Mouse (Mus musculus): Measurements from ENCODE around the gene Asic3. TPM values are rescaled to one million over a fixed set of nuclear protein-coding genes. Genes with fewer than 3 reads are reported as not detected.

The Asic3 gene
- total RNA-seq (2014; fragmentation: Nextera tagmentation): not detected in 2 replicates
- not detected in 2 replicates for total RNA-seq (2017)

GRCm38 (mm10) chr5:24413042-24413693 lies at the start of gene Asic3:
Gene Asic3 (plus strand): TSS chr5:24413392.
- ATAC-seq (replicated peaks; ENCODE audit: poor library complexity, severe bottlenecking): no peak

GRCm38 (mm10) chr5:24363467-24363866 lies 49.7 kb upstream of the Asic3 start:
- no peak for ATAC-seq (replicated peaks; ENCODE audit: poor library complexity, severe bottlenecking)

GRCm38 (mm10) chr5:24364061-24364460 lies 49.1 kb upstream of the Asic3 start:
- ATAC-seq (replicated peaks; ENCODE audit: poor library complexity, severe bottlenecking): no peak

GRCm38 (mm10) chr5:24364508-24364907 lies 48.7 kb upstream of the Asic3 start, which contains the start of gene Nos3:
Gene Nos3 (plus strand): TSS chr5:24364810.
- no peak for ATAC-seq (replicated peaks; ENCODE audit: poor library complexity, severe bottlenecking)

- ATAC-seq (replicated peaks; ENCODE audit: poor library complexity, severe bottlenecking): no peak
Observed at GRCm38 (mm10) chr5:24364963-24365362, 48.2 kb upstream of the Asic3 start.

GRCm38 (mm10) chr5:24365528-24365927 lies 47.7 kb upstream of the Asic3 start:
- ATAC-seq (replicated peaks; ENCODE audit: poor library complexity, severe bottlenecking): no peak

- ATAC-seq (replicated peaks; ENCODE audit: poor library complexity, severe bottlenecking): no peak
Observed at GRCm38 (mm10) chr5:24366426-24366825, 46.8 kb upstream of the Asic3 start.

- no peak for ATAC-seq (replicated peaks; ENCODE audit: poor library complexity, severe bottlenecking)
Observed at GRCm38 (mm10) chr5:24369767-24370166, 43.4 kb upstream of the Asic3 start.

- ATAC-seq (replicated peaks; ENCODE audit: poor library complexity, severe bottlenecking): no peak
Observed at GRCm38 (mm10) chr5:24373807-24374206, 39.4 kb upstream of the Asic3 start.

- ATAC-seq (replicated peaks; ENCODE audit: poor library complexity, severe bottlenecking): no peak
Observed at GRCm38 (mm10) chr5:24374216-24374615, 39.0 kb upstream of the Asic3 start.

- no peak for ATAC-seq (replicated peaks; ENCODE audit: poor library complexity, severe bottlenecking)
Observed at GRCm38 (mm10) chr5:24374666-24375328, 38.4 kb upstream of the Asic3 start.

- no peak for ATAC-seq (replicated peaks; ENCODE audit: poor library complexity, severe bottlenecking)
Observed at GRCm38 (mm10) chr5:24378700-24379099, 34.5 kb upstream of the Asic3 start.

- ATAC-seq (replicated peaks; ENCODE audit: poor library complexity, severe bottlenecking): no peak
Observed at GRCm38 (mm10) chr5:24379501-24379900, 33.7 kb upstream of the Asic3 start.

- no peak for ATAC-seq (replicated peaks; ENCODE audit: poor library complexity, severe bottlenecking)
Observed at GRCm38 (mm10) chr5:24380499-24380898, 32.7 kb upstream of the Asic3 start.

GRCm38 (mm10) chr5:24381486-24381885 lies 31.7 kb upstream of the Asic3 start:
- ATAC-seq (replicated peaks; ENCODE audit: poor library complexity, severe bottlenecking): no peak

GRCm38 (mm10) chr5:24381988-24382387 lies 31.2 kb upstream of the Asic3 start:
- ATAC-seq (replicated peaks; ENCODE audit: poor library complexity, severe bottlenecking): no peak

- ATAC-seq (replicated peaks; ENCODE audit: poor library complexity, severe bottlenecking): peak; percentile 76
Observed at GRCm38 (mm10) chr5:24383026-24383859, 29.9 kb upstream of the Asic3 start.

GRCm38 (mm10) chr5:24384407-24384806 lies 28.8 kb upstream of the Asic3 start:
- peak; percentile 19 for ATAC-seq (replicated peaks; ENCODE audit: poor library complexity, severe bottlenecking)

- ATAC-seq (replicated peaks; ENCODE audit: poor library complexity, severe bottlenecking): no peak
Observed at GRCm38 (mm10) chr5:24385374-24385773, 27.8 kb upstream of the Asic3 start.

- no peak for ATAC-seq (replicated peaks; ENCODE audit: poor library complexity, severe bottlenecking)
Observed at GRCm38 (mm10) chr5:24385887-24386550, 27.2 kb upstream of the Asic3 start.
